Mouse (Mus musculus) kidney, postnatal 0 days (tissue): ENCODE measurements around the gene Tns4. TPM values are rescaled to one million over a fixed set of nuclear protein-coding genes. Genes with fewer than 3 reads are reported as not detected.

Experiments used
- ATAC-seq: fragments of 200-750 bp; cut with Nextera tagmentation; replicated peaks from 2 replicates; pipeline ENCODE4 v1.8.0; 2017; ENCODE audit warnings: low read depth, moderate number of reproducible peaks, moderate TSS enrichment, moderate library complexity; ENCODE audit not compliant: low FRiP score
- DNase-seq: peaks from one replicate; pipeline ENCODE4 v3.0.0-alpha.2; 2016; ENCODE audit warnings: low spot score
- H3K27ac ChIP-seq: fragments of 300-500 bp; sonication (generic); 2 replicates; pipeline ENCODE4 v1.5.1; 2014; ENCODE audit warnings: mild to moderate bottlenecking
- H3K27me3 ChIP-seq: fragments of 300-500 bp; sonication (generic); 2 replicates; pipeline ENCODE4 v1.6.1; 2014; ENCODE audit warnings: low read length, mixed read lengths; ENCODE audit not compliant: insufficient read depth
- H3K36me3 ChIP-seq: fragments of 300-500 bp; sonication (generic); 2 replicates; pipeline ENCODE4 v1.6.1; 2014; ENCODE audit warnings: low read length, mixed read lengths; ENCODE audit not compliant: insufficient read depth
- H3K4me1 ChIP-seq: fragments of 300-500 bp; sonication (generic); replicated peaks from 2 replicates; pipeline ENCODE4 v1.6.1; 2014; ENCODE audit warnings: antibody characterized with exemption, low read length, mixed read lengths; ENCODE audit not compliant: insufficient read depth
- H3K4me2 ChIP-seq: fragments of 300-500 bp; sonication (generic); 2 replicates; pipeline ENCODE4 v1.6.1; 2014; ENCODE audit warnings: mild to moderate bottlenecking, low read length, moderate library complexity, mixed read lengths
- H3K4me3 ChIP-seq: fragments of 300-500 bp; sonication (generic); replicated peaks from 2 replicates; pipeline ENCODE4 v1.5.1; 2014; ENCODE audit warnings: low read depth, low read length
- H3K9ac ChIP-seq: fragments of 300-500 bp; sonication (generic); 2 replicates; pipeline ENCODE4 v1.6.1; 2014; ENCODE audit warnings: low read depth, low read length
- H3K9me3 ChIP-seq: fragments of 300-500 bp; sonication (generic); replicated peaks from 2 replicates; pipeline ENCODE4 v1.6.1; 2016; ENCODE audit warnings: low read length, inconsistent platforms, mixed read lengths
- CTCF ChIP-seq: IDR thresholded peaks from 2 replicates; pipeline ENCODE4 v1.5.1; 2016; ENCODE audit warnings: antibody characterized with exemption, low read depth, mild to moderate bottlenecking, moderate library complexity
- WGBS: fragments of 180-500 bp; shearing (Covaris S2); extraction: QIAGEN DNeasy Blood & Tissue Kit; methylation state at CpG from one replicate; pipeline ENCODE4 v1.1.7; 2014; 5-methylcytosine and 5-hydroxymethylcytosine counted together
- polyA plus RNA-seq: library from polyadenylated mRNA; unstranded; fragments of >200 nt; fragmentation: Nextera tagmentation; extraction: Ambion mirVana; gene quantifications from 2 replicates; pipeline ENCODE4 v1.2.1, GENCODE M21; 2015

The Tns4 gene
- polyA plus RNA-seq, 1 experiment from 2014 or later = 0.16 TPM

- no peaks in the 10 kb centered on the region for H3K27me3 ChIP-seq
- DNase-seq = no peak
- H3K4me2 ChIP-seq = no peak overlapping the region
- no peak overlapping the region for H3K9ac ChIP-seq
- H3K4me3 ChIP-seq = no peak overlapping the region
- 79% methylated on average over 9 of the region's 9 CpGs for WGBS
- TF ChIP-seq CTCF = no peak
- no peak overlapping the region for H3K27ac ChIP-seq
- H3K9me3 ChIP-seq = no peaks in the 10 kb centered on the region
- peaks cover 7% of the 10 kb centered on the region; the same call in 1 of the 2 replicates for H3K4me1 ChIP-seq
- H3K36me3 ChIP-seq = no peaks in the 10 kb centered on the region
- no peak for ATAC-seq
Measured at GRCm38 (mm10) chr11:99102575-99103270, 13.6 kb upstream of the Tns4 start.

GRCm38 (mm10) chr11:99101693-99102092 is 12.6 kb upstream of the Tns4 start:
- Histone ChIP-seq H3K27me3 (no peaks in the 10 kb centered on the region), H3K9me3 (no peaks in the 10 kb centered on the region), H3K4me3 (no peak overlapping the region), H3K36me3 (no peaks in the 10 kb centered on the region), H3K4me2 (no peak overlapping the region), H3K4me1 (peaks cover 4% of the 10 kb centered on the region; the same call in 1 of the 2 replicates), H3K27ac (no peak overlapping the region), H3K9ac (no peak overlapping the region)
- no peak for DNase-seq
- 60% methylated on average over 8 of the region's 8 CpGs for WGBS
- ATAC-seq = no peak
- TF ChIP-seq CTCF = no peak

- Histone ChIP-seq H3K27me3 (no peaks in the 10 kb centered on the region), H3K4me1 (no peaks in the 10 kb centered on the region), H3K9ac (no peak overlapping the region), H3K4me2 (no peak overlapping the region), H3K36me3 (no peaks in the 10 kb centered on the region), H3K27ac (no peak overlapping the region), H3K9me3 (no peaks in the 10 kb centered on the region), H3K4me3 (no peak overlapping the region)
- no peak for DNase-seq
- no peak for ATAC-seq
- no peak for TF ChIP-seq CTCF
- 72% methylated on average over 5 of the region's 5 CpGs for WGBS
Measured at GRCm38 (mm10) chr11:99100215-99100614, 11.1 kb upstream of the Tns4 start.

GRCm38 (mm10) chr11:99099516-99099915 is 10.4 kb upstream of the Tns4 start:
- no peak for DNase-seq
- WGBS = 68% methylated on average over 7 of the region's 7 CpGs

GRCm38 (mm10) chr11:99098924-99099323 is 9.8 kb upstream of the Tns4 start:
- no peaks in the 10 kb centered on the region for H3K4me1 ChIP-seq
- H3K4me2 ChIP-seq = no peak overlapping the region
- whole genome bisulfite sequencing = 93% methylated on average over 9 of the region's 9 CpGs
- no peaks in the 10 kb centered on the region for H3K27me3 ChIP-seq
- no peak overlapping the region for H3K9ac ChIP-seq
- H3K9me3 ChIP-seq = no peaks in the 10 kb centered on the region
- H3K36me3 ChIP-seq = no peaks in the 10 kb centered on the region
- no peak for TF ChIP-seq CTCF
- no peak overlapping the region for H3K4me3 ChIP-seq
- ATAC-seq = no peak
- no peak overlapping the region for H3K27ac ChIP-seq
- DNase-seq = no peak

More at GRCm38 (mm10) chr11:99099516-99099915, 10.4 kb upstream of the Tns4 start:
- no peak for TF ChIP-seq CTCF
- no peak for ATAC-seq
- Histone ChIP-seq H3K4me2 (no peak overlapping the region), H3K9ac (no peak overlapping the region), H3K4me3 (no peak overlapping the region), H3K9me3 (no peaks in the 10 kb centered on the region), H3K4me1 (no peaks in the 10 kb centered on the region), H3K36me3 (no peaks in the 10 kb centered on the region), H3K27ac (no peak overlapping the region), H3K27me3 (no peaks in the 10 kb centered on the region)

- Histone ChIP-seq H3K27ac (no peak overlapping the region), H3K4me1 (no peaks in the 10 kb centered on the region), H3K9me3 (no peaks in the 10 kb centered on the region), H3K9ac (no peak overlapping the region), H3K4me3 (no peak overlapping the region), H3K4me2 (no peak overlapping the region), H3K27me3 (no peaks in the 10 kb centered on the region), H3K36me3 (no peaks in the 10 kb centered on the region)
- no peak for DNase-seq
- no peak for TF ChIP-seq CTCF
- 83% methylated on average over 8 of the region's 8 CpGs for WGBS
- ATAC-seq = no peak
Measured at GRCm38 (mm10) chr11:99096996-99097774, 8.1 kb upstream of the Tns4 start.
